Mouse (Mus musculus) erythroblast, embryonic 14.5 days (primary cell): Measurements from ENCODE around the gene Nus1.

Experiments
- GATA1 ChIP-seq: IDR thresholded peaks from 2 replicates; pipeline ENCODE4 v1.6.1; 2012; ENCODE audit warnings: low read length, inconsistent platforms, mixed read lengths
- TAL1 ChIP-seq: IDR thresholded peaks from 3 replicates; pipeline ENCODE4 v1.6.1; 2012; ENCODE audit warnings: low read length, inconsistent platforms, mixed read lengths

DNA sequence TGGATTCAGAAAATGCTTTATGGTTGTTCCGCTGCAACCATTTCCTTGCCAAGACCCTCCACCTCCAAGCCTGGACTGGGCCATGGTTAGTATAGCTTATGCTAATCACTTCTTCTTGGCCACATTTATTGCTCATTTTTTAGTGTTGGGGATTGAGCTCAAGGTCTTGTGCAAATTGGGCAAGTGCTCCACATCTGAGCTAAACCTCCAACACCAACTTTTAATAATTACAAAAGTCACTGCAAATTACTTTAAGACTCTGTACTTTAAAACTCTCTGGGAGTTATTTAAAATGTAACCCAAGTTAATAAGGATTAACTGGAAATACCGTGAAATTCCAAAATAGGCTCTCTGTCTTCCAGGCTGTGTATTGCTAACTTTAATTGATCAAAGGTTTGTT is 9.8 kb upstream of the Nus1 start:
- TF ChIP-seq GATA1 (no peak), TAL1 (no peak)
